Mouse (Mus musculus): ENCODE data around the gene Wnk1.

GRCm38 (mm10) chr6:119905461-119905860 is 133.0 kb downstream of the Wnk1 start:
- TF ChIP-seq POLR2A (IDR thresholded peaks at IDR 0.05; ENCODE audit: borderline replicate concordance, low read depth, low read length) = no peak
- no peak for TF ChIP-seq CTCF (IDR thresholded peaks at IDR 0.05; ENCODE audit: low read depth, low read length)
